Mouse (Mus musculus): ENCODE measurements around the gene Mybbp1a.

- TF ChIP-seq POLR2A (IDR thresholded peaks at IDR 0.05; ENCODE audit: low read depth, low read length) = no peak
- TF ChIP-seq CTCF (IDR thresholded peaks at IDR 0.05; ENCODE audit: borderline replicate concordance, insufficient read depth, low read length) = no peak
These were observed 14.5 kb downstream of the Mybbp1a start for GRCm38 (mm10) chr11:72455694-72456093.
